8 mouse cellular contexts compared by ENCODE assay signal in the genomic region with DNA sequence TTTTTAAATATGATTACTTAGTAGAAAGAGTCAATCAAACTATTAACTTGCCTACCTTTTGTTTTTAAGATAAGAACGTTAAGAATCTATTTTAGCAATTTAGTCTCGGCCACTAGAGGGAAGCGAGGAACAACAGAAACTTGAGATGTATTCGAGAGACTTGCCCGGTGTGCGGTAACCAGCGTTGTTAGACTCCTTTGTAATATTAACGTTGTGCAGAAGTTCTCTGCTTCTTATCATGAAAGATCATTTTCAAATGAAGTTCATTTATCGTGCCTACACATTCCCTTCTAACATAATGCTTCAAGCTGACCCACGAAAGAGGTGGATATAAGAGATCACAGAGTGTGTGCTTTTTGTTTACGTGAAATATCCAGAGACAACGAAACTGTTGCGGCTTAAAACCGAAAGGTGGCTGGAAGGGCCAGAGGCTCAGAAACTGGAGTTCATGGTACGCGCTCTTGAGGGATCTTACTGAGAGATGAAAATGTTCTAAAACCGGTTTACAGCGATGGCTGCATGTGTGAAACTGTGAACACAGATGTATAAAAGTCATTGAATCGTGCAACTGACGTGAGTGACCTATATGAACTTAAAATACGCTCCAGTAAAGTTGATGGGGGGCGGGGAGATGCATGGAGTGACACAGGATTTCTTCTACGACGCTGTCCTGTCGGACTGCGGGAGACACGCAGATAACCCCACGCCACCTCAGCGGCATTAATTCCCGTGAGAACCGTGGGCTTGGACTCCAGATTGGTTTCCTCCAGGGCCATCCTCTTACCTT. TPM values are rescaled to one million over a fixed set of nuclear protein-coding genes. Genes with fewer than 3 reads are reported as not detected.
DNase-seq lines count a peak whose midpoint lies in the region; ATAC-seq and TF ChIP-seq lines count a peak whose summit lies in the region.

No protein-coding gene starts in this region.

- peak; percentile 77 for ATAC-seq in common myeloid progenitor, adult 5-6 weeks (replicated peaks; ENCODE audit: low read depth, poor library complexity, severe bottlenecking)
- no peak for ATAC-seq in heart, embryonic 13.5 days (ENCODE audit: extremely low read depth, insufficient number of reproducible peaks, low FRiP score, low TSS enrichment)

- WGBS in heart, embryonic 13.5 days: 22% methylated on average over 31 of the region's 31 CpGs
- WGBS in limb, embryonic 10.5 days: 49% methylated on average over 31 of the region's 31 CpGs
- WGBS in midbrain, embryonic 10.5 days: 54% methylated on average over 31 of the region's 31 CpGs

- H3K9me3 ChIP-seq in heart, embryonic 13.5 days: no peaks in the 10 kb centered on the region
- no peaks in the 10 kb centered on the region for H3K9me3 ChIP-seq in limb, embryonic 10.5 days (replicated peaks)
- no peaks in the 10 kb centered on the region for H3K9me3 ChIP-seq in midbrain, embryonic 10.5 days (replicated peaks)

- peak overlapping the region; percentile 75 for H3K9ac ChIP-seq in heart, embryonic 13.5 days

- H3K27me3 ChIP-seq in heart, embryonic 13.5 days (replicated peaks): no peaks in the 10 kb centered on the region
- no peaks in the 10 kb centered on the region for H3K27me3 ChIP-seq in limb, embryonic 10.5 days (ENCODE audit: low read depth, poor library complexity, severe bottlenecking)
- H3K27me3 ChIP-seq in midbrain, embryonic 10.5 days (ENCODE audit: low read depth, poor library complexity, severe bottlenecking): no peaks in the 10 kb centered on the region

- TF ChIP-seq CTCF in layer of hippocampus, adult 2 months (conservative IDR thresholded peaks at IDR 0.05): peak; percentile 80

- no peaks in the 10 kb centered on the region for H3K36me3 ChIP-seq in heart, embryonic 13.5 days
- no peaks in the 10 kb centered on the region for H3K36me3 ChIP-seq in limb, embryonic 10.5 days
- no peaks in the 10 kb centered on the region for H3K36me3 ChIP-seq in midbrain, embryonic 10.5 days

- peaks cover 3% of the 10 kb centered on the region; the same call in 1 of the 2 replicates for H3K4me1 ChIP-seq in heart, embryonic 13.5 days
- H3K4me1 ChIP-seq in limb, embryonic 10.5 days: peaks cover 13% of the 10 kb centered on the region
- H3K4me1 ChIP-seq in midbrain, embryonic 10.5 days: peaks cover 10% of the 10 kb centered on the region

- H3K4me2 ChIP-seq in heart, embryonic 13.5 days: peak overlapping the region; percentile 70

- H3K4me3 ChIP-seq in layer of hippocampus, adult 2 months: peak overlapping the region; percentile 36
- peak overlapping the region; percentile 52 for H3K4me3 ChIP-seq in heart, embryonic 13.5 days
- H3K4me3 ChIP-seq in limb, embryonic 10.5 days: peak overlapping the region; percentile 39
- peak overlapping the region; percentile 31 for H3K4me3 ChIP-seq in midbrain, embryonic 10.5 days

- no peak for DNase-seq in layer of hippocampus, adult 2 months (ENCODE audit: low spot score in 2 of 2)
- DNase-seq in layer of hippocampus, adult 9-11 months: no peak
- DNase-seq in limb, embryonic 10.5 days (ENCODE audit: low spot score): no peak
- no peak for DNase-seq in midbrain, embryonic 10.5 days (ENCODE audit: low spot score)
- DNase-seq in right cerebral cortex, adult 2 months (ENCODE audit: low spot score in 2 of 2): no peak
- DNase-seq in right cerebral cortex, adult 18-20 months: no peak

- no peak overlapping the region for H3K27ac ChIP-seq in layer of hippocampus, adult 2 months
- H3K27ac ChIP-seq in heart, embryonic 13.5 days (replicated peaks): peak overlapping the region; percentile 8; the same call in 1 of the 2 replicates
- peak overlapping the region; percentile 61 for H3K27ac ChIP-seq in limb, embryonic 10.5 days
- H3K27ac ChIP-seq in midbrain, embryonic 10.5 days (replicated peaks): peak overlapping the region; percentile 39; the same call in 1 of the 2 replicates

RNA-seq across cellular contexts. Expression of gene Mgarp, which starts 18.5 kb away (rescaled TPM):
- not detected for total RNA-seq in layer of hippocampus, adult 2 months (2021)
- total RNA-seq in common myeloid progenitor, adult 5-6 weeks (2017): not detected in 2 replicates
- polyA plus RNA-seq in heart, embryonic 13.5 days (2015; fragmentation: Nextera tagmentation; extraction: Ambion mirVana): 11.7 and 12.2 TPM in 2 replicates
- polyA plus RNA-seq in limb, embryonic 10.5 days (2016; fragmentation: Nextera tagmentation; extraction: Ambion mirVana): 3.8 and 4.9 TPM in 2 replicates
- 35.9 and 39.2 TPM in 2 replicates for polyA plus RNA-seq in midbrain, embryonic 10.5 days (2016; fragmentation: Nextera tagmentation; extraction: Ambion mirVana)

RNA-seq across cellular contexts. Expression of gene Ndufc1, which starts 30.7 kb away (rescaled TPM):
- total RNA-seq in layer of hippocampus, adult 2 months (2021): 100 to 1,000 TPM; 287 to 299 TPM
- 22.7 and 50.2 TPM in 2 replicates for total RNA-seq in common myeloid progenitor, adult 5-6 weeks (2017)
- polyA plus RNA-seq in heart, embryonic 13.5 days (2015; fragmentation: Nextera tagmentation; extraction: Ambion mirVana): 1,322 and 1,484 TPM in 2 replicates
- 565 and 602 TPM in 2 replicates for polyA plus RNA-seq in limb, embryonic 10.5 days (2016; fragmentation: Nextera tagmentation; extraction: Ambion mirVana)
- 688 and 718 TPM in 2 replicates for polyA plus RNA-seq in midbrain, embryonic 10.5 days (2016; fragmentation: Nextera tagmentation; extraction: Ambion mirVana)

RNA-seq across cellular contexts. Expression of gene Naa15, which starts 36.9 kb away (rescaled TPM):
- 10 to 100 TPM; 55.0 to 58.1 TPM for total RNA-seq in layer of hippocampus, adult 2 months (2021)
- 193 and 245 TPM in 2 replicates for total RNA-seq in common myeloid progenitor, adult 5-6 weeks (2017)
- polyA plus RNA-seq in heart, embryonic 13.5 days (2015; fragmentation: Nextera tagmentation; extraction: Ambion mirVana): 35.7 and 44.6 TPM in 2 replicates
- polyA plus RNA-seq in limb, embryonic 10.5 days (2016; fragmentation: Nextera tagmentation; extraction: Ambion mirVana): 61.8 and 64.0 TPM in 2 replicates
- 58.8 and 63.4 TPM in 2 replicates for polyA plus RNA-seq in midbrain, embryonic 10.5 days (2016; fragmentation: Nextera tagmentation; extraction: Ambion mirVana)

RNA-seq across cellular contexts. Expression of gene Elf2, which starts 37.6 kb away (rescaled TPM):
- 10 to 100 TPM; 54.6 to 54.9 TPM for total RNA-seq in layer of hippocampus, adult 2 months (2021)
- 123 and 129 TPM in 2 replicates for total RNA-seq in common myeloid progenitor, adult 5-6 weeks (2017)
- polyA plus RNA-seq in heart, embryonic 13.5 days (2015; fragmentation: Nextera tagmentation; extraction: Ambion mirVana): 50.7 and 57.8 TPM in 2 replicates
- 39.8 and 44.3 TPM in 2 replicates for polyA plus RNA-seq in limb, embryonic 10.5 days (2016; fragmentation: Nextera tagmentation; extraction: Ambion mirVana)
- polyA plus RNA-seq in midbrain, embryonic 10.5 days (2016; fragmentation: Nextera tagmentation; extraction: Ambion mirVana): 37.9 and 40.5 TPM in 2 replicates
